Mouse (Mus musculus) heart, adult 2 months (tissue): ENCODE data around the gene Acat2. TPM values are rescaled to one million over a fixed set of nuclear protein-coding genes. Genes with fewer than 3 reads are reported as not detected.
"Not testable (repeated sequence)": the region's sequence is repeated elsewhere in the genome, so short reads cannot be mapped to it uniquely, and the experiment has no call there.

Experiments used
- DNase-seq, 2 experiments: peaks; one replicate each; pipeline ENCODE4 v3.0.0; 2021
- H3K27ac ChIP-seq: fragments of 200-600 bp; 2 replicates; pipeline ENCODE4 v1.8.1; 2022
- H3K27me3 ChIP-seq: fragments of 200-500 bp; 2 replicates; pipeline ENCODE4 v1.6.1; 2012; ENCODE audit warnings: mild to moderate bottlenecking, low read length, inconsistent platforms, mixed read lengths; ENCODE audit not compliant: control insufficient read depth, insufficient read depth
- H3K36me3 ChIP-seq: fragments of 200-500 bp; 2 replicates; pipeline ENCODE4 v1.6.1; 2012; ENCODE audit warnings: low read length, inconsistent platforms; ENCODE audit not compliant: control insufficient read depth, insufficient read depth
- H3K4me1 ChIP-seq: fragments of 200-500 bp; 2 replicates; pipeline ENCODE4 v1.6.1; 2011; ENCODE audit warnings: low read length; ENCODE audit not compliant: control insufficient read depth, insufficient read depth
- H3K4me3 ChIP-seq: fragments of 200-600 bp; 2 replicates; pipeline ENCODE4 v1.8.1; 2022
- H3K79me2 ChIP-seq: fragments of 200-500 bp; replicated peaks from 2 replicates; pipeline ENCODE4 v1.6.1; 2012; ENCODE audit warnings: mild to moderate bottlenecking, inconsistent platforms, low read length, moderate library complexity, mixed read lengths; ENCODE audit not compliant: control insufficient read depth, insufficient read depth
- H3K9ac ChIP-seq: fragments of 200-500 bp; 2 replicates; pipeline ENCODE4 v1.6.1; 2012; ENCODE audit warnings: low read depth, mild to moderate bottlenecking, control low read depth, inconsistent platforms, low read length, mixed read lengths
- CTCF ChIP-seq: fragments of 200-600 bp; IDR thresholded peaks from 2 replicates; pipeline ENCODE4 v1.8.1; 2022; ENCODE audit warnings: antibody characterized with exemption, mild to moderate bottlenecking, moderate library complexity
- EP300 ChIP-seq: fragments of 200-500 bp; IDR thresholded peaks from 2 replicates; pipeline ENCODE4 v1.6.1; 2011; ENCODE audit warnings: low read depth, low read length, control low read depth; ENCODE audit not compliant: insufficient read depth
- POLR2A ChIP-seq: fragments of 200-500 bp; IDR thresholded peaks from 2 replicates; pipeline ENCODE4 v1.6.1; 2011; ENCODE audit warnings: mild to moderate bottlenecking, low read depth, low read length, control low read depth; ENCODE audit not compliant: insufficient read depth
- WGBS: fragments of 180-500 bp; shearing (Covaris S2); methylation state at CpG from one replicate; pipeline ENCODE4 v1.1.7; 2018; 5-methylcytosine and 5-hydroxymethylcytosine counted together
- intact Hi-C: fragments of 180-260 bp; cut with DNase I; formaldehyde crosslinking; loops from one replicate; pipeline ENCODE4 v1.15.1; 2025
- polyA plus RNA-seq: library from polyadenylated mRNA; depleted of rRNA; stranded (reverse); fragments of >200 nt; gene quantifications from 2 replicates; pipeline ENCODE4 v1.2.3, GENCODE M21; 2012
- total RNA-seq, 2 experiments: library from RNA; stranded (reverse); gene quantifications; 2 replicates each; pipeline ENCODE4 v1.2.3; 2021

Gene Acat2
- total and polyA plus RNA-seq, 3 experiments: 5.7 to 6.9 (median 6.6) TPM

GRCm38 (mm10) chr17:12906436-12906835 lies 54.1 kb downstream of the Acat2 start:
- TF ChIP-seq CTCF (no peak), POLR2A (no peak), EP300 (no peak)
- Histone ChIP-seq H3K4me3 (no peak overlapping the region), H3K79me2 (no peaks in the 10 kb centered on the region), H3K9ac (no peak overlapping the region), H3K4me1 (no peaks in the 10 kb centered on the region), H3K27me3 (no peaks in the 10 kb centered on the region), H3K27ac (no peak overlapping the region), H3K36me3 (no peaks in the 10 kb centered on the region)
- intact Hi-C loops: no loop called here
- WGBS: 88% methylated on average over 9 of the region's 9 CpGs
- DNase-seq: no peak

- WGBS: 83% methylated on average over 4 of the region's 4 CpGs
- TF ChIP-seq POLR2A: no peak
- TF ChIP-seq EP300: no peak
- TF ChIP-seq CTCF: no peak
- H3K27me3 ChIP-seq: no peaks in the 10 kb centered on the region
- H3K27ac ChIP-seq: no peak overlapping the region
- no peaks in the 10 kb centered on the region for H3K4me1 ChIP-seq
- no peak overlapping the region for H3K4me3 ChIP-seq
- DNase-seq: no peak
- no peaks in the 10 kb centered on the region for H3K36me3 ChIP-seq
- H3K9ac ChIP-seq: no peak overlapping the region
- no peaks in the 10 kb centered on the region for H3K79me2 ChIP-seq
- intact Hi-C loops: no loop called here
Measured at GRCm38 (mm10) chr17:12905810-12906209, 54.7 kb downstream of the Acat2 start.

- no peak overlapping the region for H3K4me3 ChIP-seq
- H3K79me2 ChIP-seq: no peaks in the 10 kb centered on the region
- H3K9ac ChIP-seq: no peak overlapping the region
- no peaks in the 10 kb centered on the region for H3K36me3 ChIP-seq
- WGBS: 84% methylated on average over 1 of the region's 1 CpGs
- TF ChIP-seq POLR2A: no peak
- TF ChIP-seq EP300: no peak
- no peak for TF ChIP-seq CTCF
- no peaks in the 10 kb centered on the region for H3K27me3 ChIP-seq
- intact Hi-C loops: no loop called here
- no peak overlapping the region for H3K27ac ChIP-seq
- no peak for DNase-seq
- no peaks in the 10 kb centered on the region for H3K4me1 ChIP-seq
Measured at GRCm38 (mm10) chr17:12904349-12904748, 56.2 kb downstream of the Acat2 start.

GRCm38 (mm10) chr17:12903372-12904333 lies 56.9 kb downstream of the Acat2 start:
- 70% methylated on average over 11 of the region's 12 CpGs for WGBS
- H3K4me1 ChIP-seq: no peaks in the 10 kb centered on the region
- intact Hi-C loops: no loop called here
- H3K9ac ChIP-seq: no peak overlapping the region
- no peaks in the 10 kb centered on the region for H3K36me3 ChIP-seq
- DNase-seq: no peak
- no peak overlapping the region for H3K4me3 ChIP-seq
- TF ChIP-seq POLR2A: no peak
- TF ChIP-seq EP300: no peak
- no peak for TF ChIP-seq CTCF
- H3K79me2 ChIP-seq: no peaks in the 10 kb centered on the region
- no peak overlapping the region for H3K27ac ChIP-seq
- no peaks in the 10 kb centered on the region for H3K27me3 ChIP-seq

- 96% methylated on average over 6 of the region's 6 CpGs for WGBS
- no peaks in the 10 kb centered on the region for H3K27me3 ChIP-seq
Measured at GRCm38 (mm10) chr17:12902291-12902690, 58.3 kb downstream of the Acat2 start.

GRCm38 (mm10) chr17:12898607-12899006 lies 61.9 kb downstream of the Acat2 start:
- H3K36me3 ChIP-seq, intact Hi-C loops: not testable (repeated sequence)
- 56% methylated on average over 2 of the region's 2 CpGs for WGBS

More at GRCm38 (mm10) chr17:12902291-12902690, 58.3 kb downstream of the Acat2 start:
- no peak overlapping the region for H3K9ac ChIP-seq
- TF ChIP-seq POLR2A: no peak
- TF ChIP-seq EP300: no peak
- TF ChIP-seq CTCF: no peak
- no peaks in the 10 kb centered on the region for H3K4me1 ChIP-seq
- H3K27ac ChIP-seq: no peak overlapping the region
- intact Hi-C loops: no loop called here
- no peak overlapping the region for H3K4me3 ChIP-seq
- no peak for DNase-seq
- no peaks in the 10 kb centered on the region for H3K79me2 ChIP-seq
- no peaks in the 10 kb centered on the region for H3K36me3 ChIP-seq

More at GRCm38 (mm10) chr17:12898607-12899006, 61.9 kb downstream of the Acat2 start:
- H3K4me3 ChIP-seq, H3K4me1 ChIP-seq, H3K27ac ChIP-seq, H3K9ac ChIP-seq, DNase-seq, H3K27me3 ChIP-seq, H3K79me2 ChIP-seq: not testable (repeated sequence)
